Mouse (Mus musculus) cortical plate, adult 2 months (tissue): Measurements from ENCODE around the gene Gtf2h1.

Experiments used
- CTCF ChIP-seq: fragments of 200-500 bp; IDR thresholded peaks from 2 replicates; pipeline ENCODE4 v1.5.1; 2011; ENCODE audit warnings: mild to moderate bottlenecking, control low read depth, low read length; ENCODE audit not compliant: insufficient read depth; ENCODE audit errors: extremely low read depth
- POLR2A ChIP-seq: fragments of 200-500 bp; IDR thresholded peaks from 2 replicates; pipeline ENCODE4 v1.6.1; 2011; ENCODE audit warnings: mild to moderate bottlenecking, low read length, control low read depth; ENCODE audit not compliant: insufficient read depth; ENCODE audit errors: extremely low read depth

DNA sequence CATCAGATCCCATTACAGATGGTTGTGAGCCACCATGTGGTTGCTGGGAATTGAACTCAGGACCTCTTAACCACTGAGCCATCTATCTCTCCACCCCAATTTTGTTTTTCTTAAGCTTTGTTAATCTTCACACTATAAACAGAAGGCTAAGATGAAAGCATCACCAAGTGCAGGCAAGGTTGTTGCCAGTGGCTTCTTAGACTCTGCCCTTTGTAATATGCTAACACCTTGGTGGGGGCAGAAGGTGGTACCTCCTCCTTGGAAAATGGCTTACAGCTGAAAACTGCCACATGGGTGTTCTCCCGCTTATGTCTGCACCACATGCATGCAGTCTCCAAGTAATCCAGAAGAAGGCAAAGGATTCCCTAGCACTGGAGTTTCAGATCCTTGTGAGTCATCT lies 56.8 kb downstream of the Gtf2h1 start:
- TF ChIP-seq CTCF (no peak), POLR2A (no peak)
